Mouse (Mus musculus) mature B cell (primary cell): ENCODE measurements around the gene Degs1.

Experiments used
- in situ Hi-C: fragments of 300-500 bp; cut with MboI; formaldehyde crosslinking; loops from 2 replicates; pipeline ENCODE4 v1.14.3; 2019

The Degs1 gene

GRCm38 (mm10) chr1:182280577-182280976 lies 2.0 kb downstream of the Degs1 start:
- in situ Hi-C loops, result no loop called here

GRCm38 (mm10) chr1:182280046-182280445 lies 2.6 kb downstream of the Degs1 start:
- in situ Hi-C loops, result no loop called here

GRCm38 (mm10) chr1:182279436-182279835 lies 3.2 kb downstream of the Degs1 start:
- in situ Hi-C loops, result no loop called here

- in situ Hi-C loops, result no loop called here
These were observed 7.5 kb downstream of the Degs1 start for GRCm38 (mm10) chr1:182275109-182275508.

- in situ Hi-C loops, result no loop called here
These were observed 11.0 kb downstream of the Degs1 start for GRCm38 (mm10) chr1:182271632-182272031.

GRCm38 (mm10) chr1:182271130-182271529 lies 11.5 kb downstream of the Degs1 start:
- in situ Hi-C loops, result no loop called here

GRCm38 (mm10) chr1:182268317-182268716 lies 14.3 kb downstream of the Degs1 start:
- in situ Hi-C loops, result no loop called here

- in situ Hi-C loops, result no loop called here
These were observed 16.5 kb downstream of the Degs1 start for GRCm38 (mm10) chr1:182266028-182266525.

- in situ Hi-C loops, result no loop called here
These were observed 26.4 kb downstream of the Degs1 start for GRCm38 (mm10) chr1:182256041-182256680.

GRCm38 (mm10) chr1:182255031-182255430 lies 27.6 kb downstream of the Degs1 start:
- in situ Hi-C loops, result no loop called here

- in situ Hi-C loops, result no loop called here
These were observed 28.0 kb downstream of the Degs1 start for GRCm38 (mm10) chr1:182254618-182255017.

- in situ Hi-C loops, result no loop called here
These were observed 28.7 kb downstream of the Degs1 start for GRCm38 (mm10) chr1:182253756-182254534.

GRCm38 (mm10) chr1:182252534-182253171 lies 30.0 kb downstream of the Degs1 start:
- in situ Hi-C loops, result no loop called here

- in situ Hi-C loops, result no loop called here
These were observed 31.9 kb downstream of the Degs1 start for GRCm38 (mm10) chr1:182250734-182251133.

GRCm38 (mm10) chr1:182249298-182249697 lies 33.3 kb downstream of the Degs1 start:
- in situ Hi-C loops, result no loop called here

- in situ Hi-C loops, result no loop called here
These were observed 37.6 kb downstream of the Degs1 start for GRCm38 (mm10) chr1:182245003-182245402.

GRCm38 (mm10) chr1:182238056-182238703 lies 44.4 kb downstream of the Degs1 start:
- in situ Hi-C loops, result no loop called here

GRCm38 (mm10) chr1:182237386-182237785 lies 45.2 kb downstream of the Degs1 start:
- in situ Hi-C loops, result no loop called here

- in situ Hi-C loops, result no loop called here
These were observed 47.4 kb downstream of the Degs1 start for GRCm38 (mm10) chr1:182235174-182235573.

- in situ Hi-C loops, result no loop called here
These were observed 53.2 kb downstream of the Degs1 start for GRCm38 (mm10) chr1:182229381-182229780.

- in situ Hi-C loops, result no loop called here
These were observed 55.3 kb downstream of the Degs1 start for GRCm38 (mm10) chr1:182227141-182227963.
